Mouse (Mus musculus) megakaryocyte, embryonic 14.5 days (primary cell): ENCODE data around the gene Sptssa.

Source experiments
- FLI1 ChIP-seq: IDR thresholded peaks from 2 replicates; pipeline ENCODE4 v1.6.1; 2012; ENCODE audit warnings: low read length, inconsistent platforms, mixed read lengths
- GATA1 ChIP-seq: IDR thresholded peaks from 3 replicates; pipeline ENCODE4 v1.6.1; 2012; ENCODE audit warnings: mixed read lengths, low read length, inconsistent platforms, borderline replicate concordance

DNA sequence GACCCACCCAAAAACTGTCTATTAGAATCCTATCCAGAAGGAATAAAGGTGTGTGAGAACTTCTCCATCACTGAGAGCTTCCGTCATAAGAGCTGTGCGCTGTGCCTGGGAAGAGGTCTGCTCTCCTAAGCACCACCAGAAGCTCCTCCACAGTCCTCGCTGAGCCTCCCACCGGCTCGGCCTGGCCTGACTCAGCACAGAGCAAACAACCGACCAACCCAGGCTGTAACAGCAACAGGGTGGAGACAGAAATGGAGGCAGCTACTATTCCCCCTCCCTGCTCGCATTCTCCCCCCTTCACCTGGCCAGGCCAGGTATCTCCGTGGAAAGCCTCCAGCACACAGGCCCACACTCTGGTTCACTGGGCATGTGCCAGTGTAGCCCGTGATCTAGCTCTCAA lies 20.3 kb upstream of the Sptssa start:
- no peak for TF ChIP-seq GATA1
- TF ChIP-seq FLI1: no peak
